Mouse (Mus musculus): ENCODE data around the gene Txnl4b.

Txnl4b gene

DNA sequence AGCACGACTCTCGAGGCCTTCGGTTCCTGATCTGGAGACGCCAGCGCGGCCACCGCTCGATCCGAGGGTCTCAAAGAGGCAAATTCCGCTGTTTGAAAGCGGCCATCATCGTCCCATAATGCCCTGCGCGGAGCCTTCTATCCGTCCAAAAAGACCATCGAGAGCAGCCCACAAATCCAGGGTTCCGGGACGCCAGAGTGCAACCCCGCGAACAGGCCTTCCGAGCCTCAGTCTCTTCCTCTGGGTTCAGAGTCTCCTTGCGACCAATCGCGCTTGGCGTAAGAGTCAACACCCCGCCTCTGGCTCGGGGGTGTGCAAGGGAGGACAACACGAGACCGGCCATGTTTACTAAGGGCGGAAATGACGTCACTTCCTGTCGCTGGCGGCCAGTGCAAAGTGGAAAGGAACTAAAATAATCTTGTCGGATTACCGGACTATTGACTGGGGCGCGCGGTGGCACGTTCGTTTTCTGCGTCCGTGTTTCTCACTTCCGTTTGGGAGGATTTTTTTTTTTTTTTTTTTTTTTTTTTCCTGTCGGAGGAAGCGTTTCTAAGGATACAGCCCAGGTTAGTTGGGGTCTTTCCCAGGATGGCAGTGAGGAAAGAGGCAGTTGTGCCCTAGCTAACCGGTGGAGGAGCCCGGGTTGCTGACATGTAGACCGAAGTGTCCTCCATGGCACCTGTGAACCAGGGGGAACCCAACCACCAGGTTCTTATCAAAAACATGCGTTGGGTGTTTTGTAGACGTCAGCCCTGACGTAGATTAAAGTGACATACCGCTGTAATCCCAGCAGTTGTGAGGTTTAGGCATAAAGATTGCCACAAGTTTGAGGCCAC is at the start of gene Txnl4b, which contains the start of gene Dhx38:
Gene Txnl4b (plus strand): TSS at position 395 of the 836 bp plus-strand sequence.
Gene Dhx38 (minus strand): TSS at position 364 of the 836 bp plus-strand sequence.
- peak; percentile 96 for DNase-seq (ENCODE audit: low spot score)

DNA sequence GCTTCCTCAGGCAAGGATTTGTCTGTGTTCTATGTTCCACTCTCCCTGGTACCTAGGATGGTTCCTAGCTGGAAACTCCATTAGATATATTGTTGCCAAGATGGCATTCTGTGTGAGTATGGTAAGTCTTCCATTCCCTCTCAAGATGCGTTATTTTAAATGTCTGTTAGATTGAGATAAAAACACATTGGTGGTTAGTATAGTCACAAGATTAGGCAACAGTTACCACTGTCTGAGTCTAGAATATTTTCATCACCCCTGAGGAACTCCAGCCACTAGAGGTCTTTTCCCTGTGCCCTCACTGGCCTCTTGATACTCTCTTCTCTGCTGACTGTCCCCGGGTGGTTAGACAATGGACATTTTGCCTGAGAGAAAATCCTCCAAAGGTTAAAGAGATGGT is 41.7 kb upstream of the Txnl4b start:
- DNase-seq (ENCODE audit: low spot score): no peak

DNA sequence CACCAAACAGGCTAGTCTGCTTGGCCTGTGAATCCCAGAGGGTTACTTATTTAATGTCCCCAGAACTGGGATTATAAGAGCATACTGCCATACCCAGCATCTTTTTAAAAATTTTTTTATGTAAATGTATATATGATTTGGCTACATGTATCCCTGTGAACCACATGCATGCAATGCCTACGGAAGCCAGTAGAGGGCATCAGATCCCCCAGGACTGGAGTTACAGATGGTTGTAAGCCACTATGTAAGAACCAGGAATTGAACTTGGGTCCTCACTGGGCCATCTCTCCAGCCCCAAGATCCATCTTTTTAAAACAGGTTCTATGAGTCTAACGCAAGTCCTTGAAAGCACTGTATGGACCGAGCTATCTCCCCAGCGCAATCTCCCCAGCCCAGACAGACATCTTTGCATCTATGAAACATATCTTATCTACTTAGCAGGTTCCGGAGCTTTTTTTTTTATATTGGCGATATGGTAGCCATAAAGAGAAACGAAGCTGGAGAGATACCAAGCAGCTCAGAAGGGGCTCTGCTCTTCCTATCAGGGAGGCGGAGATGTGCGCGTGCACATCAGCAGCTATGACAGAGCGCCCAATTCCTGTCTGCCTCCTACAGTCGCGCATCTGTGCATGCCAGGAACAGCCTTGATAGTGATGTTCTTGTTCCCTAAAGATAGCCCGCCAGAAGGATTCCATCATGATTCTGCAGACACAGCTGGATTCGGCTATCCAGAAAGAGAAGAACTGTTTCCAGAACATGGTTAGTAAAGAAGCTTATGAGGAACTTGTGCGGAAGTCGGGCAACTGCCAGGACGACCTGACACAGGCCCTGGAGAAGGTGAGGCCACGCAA is 30.3 kb upstream of the Txnl4b start:
- peak; percentile 19 for DNase-seq (ENCODE audit: low spot score)

DNA sequence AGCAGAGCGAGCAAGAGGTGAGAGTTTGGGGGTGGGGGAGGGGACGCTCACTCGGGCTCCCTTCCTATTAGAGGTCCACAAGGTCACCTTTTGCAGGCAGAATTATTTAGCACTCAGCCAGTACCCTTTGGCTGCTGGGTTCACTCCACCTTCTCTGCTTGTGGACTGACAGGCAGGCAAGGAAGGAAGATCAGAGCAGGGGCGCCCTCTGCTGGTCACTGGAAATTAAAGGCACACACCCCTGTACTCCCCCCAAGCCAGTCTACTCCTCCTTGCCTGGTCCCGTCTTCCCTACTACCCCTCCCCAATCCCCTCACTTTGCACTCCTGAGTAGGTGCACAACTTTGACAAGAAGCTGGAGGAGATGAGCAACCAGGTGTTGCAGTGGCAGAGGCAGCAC is 29.0 kb upstream of the Txnl4b start:
- DNase-seq (ENCODE audit: low spot score): peak; percentile 70

DNA sequence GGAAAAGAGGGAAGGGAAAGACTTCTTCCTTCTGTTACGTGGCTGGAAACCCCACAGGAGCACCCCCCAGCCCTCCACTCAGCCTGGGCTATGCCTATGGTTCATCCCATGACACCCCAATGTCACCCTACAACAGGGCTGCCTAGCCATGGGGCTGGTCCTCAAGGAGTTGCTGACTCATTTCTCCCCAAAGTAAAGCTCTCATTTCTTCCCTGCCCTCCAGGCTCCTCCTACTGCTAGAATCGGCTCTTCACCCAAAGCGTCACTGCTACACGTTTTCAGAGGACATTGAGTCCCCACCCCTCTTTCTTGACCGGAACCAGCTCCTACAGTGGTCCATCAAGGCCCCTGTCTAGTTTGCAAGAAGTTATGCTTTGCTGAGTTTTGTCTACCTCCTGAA is 23.5 kb upstream of the Txnl4b start:
- DNase-seq (ENCODE audit: low spot score): no peak

DNA sequence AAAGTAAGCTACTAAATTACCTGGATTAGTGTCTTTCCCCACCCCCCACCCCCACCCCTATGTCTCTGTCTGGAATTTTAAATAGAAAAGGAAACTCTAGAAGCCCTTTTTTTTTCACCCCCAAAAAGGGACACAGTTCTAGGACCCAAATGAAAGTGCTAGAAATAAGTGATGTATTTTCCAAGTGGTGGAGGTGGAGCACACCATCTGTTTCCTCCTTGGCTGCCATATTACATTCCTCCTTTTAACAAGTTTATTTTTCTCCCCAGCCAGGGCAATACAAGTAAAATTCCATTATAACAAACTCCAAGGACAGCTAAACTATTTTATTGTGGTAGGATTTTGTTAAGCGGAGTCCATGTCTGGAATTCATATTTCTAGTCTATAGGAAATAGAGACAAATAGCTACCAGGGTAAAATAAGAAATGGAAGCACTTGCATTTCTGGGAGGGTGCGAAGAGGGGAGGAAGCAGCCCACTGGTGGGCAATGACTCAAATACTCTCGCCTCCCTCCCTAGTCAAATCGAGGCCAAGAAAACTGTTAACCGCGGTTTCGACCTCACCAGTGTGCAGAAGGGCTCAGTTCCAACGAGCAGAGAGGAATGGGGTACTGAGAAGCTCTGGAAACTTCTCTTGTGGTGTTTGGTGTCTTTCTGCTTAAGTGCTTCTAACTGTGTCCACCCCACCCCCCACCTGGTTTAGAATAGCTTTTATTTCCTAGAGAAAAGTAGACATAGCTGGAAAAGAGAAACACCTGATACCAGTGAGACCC is 22.8 kb upstream of the Txnl4b start:
- no peak for DNase-seq (ENCODE audit: low spot score)

DNA sequence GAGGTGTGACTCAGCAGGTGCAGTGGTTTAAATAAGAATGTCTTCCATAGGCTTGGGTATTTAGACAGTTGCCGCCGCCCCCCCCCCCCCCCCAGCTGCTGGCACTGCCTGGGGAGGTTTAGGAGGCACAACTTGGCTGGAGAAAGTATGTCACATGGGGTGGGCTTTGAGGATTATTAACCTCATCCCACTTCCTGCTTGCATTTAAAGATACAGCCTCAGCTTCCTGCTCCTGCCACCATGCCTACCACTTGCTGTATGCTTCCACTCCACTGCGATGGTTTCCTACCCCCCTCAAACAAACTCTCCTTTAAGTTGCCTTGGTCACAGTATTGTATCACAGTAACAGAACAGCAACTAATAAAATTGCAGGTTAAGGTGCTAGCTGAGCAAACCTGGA is 21.6 kb upstream of the Txnl4b start:
- DNase-seq (ENCODE audit: low spot score): no peak

DNA sequence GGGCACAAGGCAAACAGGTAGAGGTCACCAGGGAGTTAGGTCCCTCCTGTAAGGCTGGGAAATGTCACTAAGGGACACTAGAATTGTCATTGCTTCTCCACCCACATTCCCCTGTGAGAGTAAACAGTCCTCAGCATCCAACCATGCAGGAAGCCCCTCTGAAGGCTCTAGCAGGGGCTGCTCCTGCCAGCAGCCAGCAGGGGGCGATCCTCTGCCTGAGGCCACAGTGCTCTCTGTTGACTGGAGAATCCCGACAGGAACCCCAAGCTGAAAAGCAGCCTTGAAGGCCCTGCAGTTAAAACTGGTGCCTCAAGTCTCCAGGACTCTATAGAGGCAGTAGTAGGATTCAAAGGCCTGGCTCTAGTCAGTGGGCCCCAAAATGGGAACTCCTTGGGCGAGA is 14.0 kb upstream of the Txnl4b start:
- no peak for DNase-seq (ENCODE audit: low spot score)

DNA sequence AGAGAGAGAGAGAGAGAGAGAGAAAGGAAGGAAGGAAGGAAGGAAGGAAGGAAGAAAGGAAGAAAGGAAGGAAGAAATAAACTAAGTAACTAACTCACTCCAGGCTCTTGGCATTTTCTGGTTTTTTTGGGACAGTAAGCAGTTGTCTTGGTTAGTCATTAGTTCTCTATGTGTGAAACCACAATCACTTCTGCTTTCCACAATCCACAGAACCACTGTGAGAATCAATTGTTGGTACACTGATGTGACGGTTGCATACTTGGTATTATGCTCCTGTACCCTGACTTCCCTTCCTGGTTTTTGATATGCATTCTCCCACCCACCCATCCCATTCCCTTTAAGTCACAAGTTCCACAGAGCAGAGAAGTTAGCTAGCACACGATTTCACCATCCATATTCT is 1.8 kb upstream of the Txnl4b start:
- no peak for DNase-seq (ENCODE audit: low spot score)

DNA sequence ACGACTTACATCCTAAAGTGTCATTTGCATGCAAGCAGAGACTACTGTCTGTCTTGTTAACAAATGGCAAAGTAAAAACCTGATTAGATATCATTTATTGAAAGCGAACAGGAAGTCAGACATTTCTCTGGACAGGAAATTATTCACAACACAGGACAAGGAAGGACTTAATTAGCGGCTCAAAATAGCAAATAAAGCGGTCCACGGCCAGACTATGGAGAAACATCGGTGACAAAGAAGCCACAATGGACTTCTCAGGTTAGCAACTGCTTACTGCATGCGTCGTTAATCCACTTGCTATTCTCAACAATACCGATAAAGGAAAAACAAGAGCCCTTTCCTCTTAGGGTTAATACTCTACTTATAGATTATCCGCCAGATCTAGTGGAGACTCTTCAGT is 926 bp upstream of the Txnl4b start:
- no peak for DNase-seq (ENCODE audit: low spot score)

DNA sequence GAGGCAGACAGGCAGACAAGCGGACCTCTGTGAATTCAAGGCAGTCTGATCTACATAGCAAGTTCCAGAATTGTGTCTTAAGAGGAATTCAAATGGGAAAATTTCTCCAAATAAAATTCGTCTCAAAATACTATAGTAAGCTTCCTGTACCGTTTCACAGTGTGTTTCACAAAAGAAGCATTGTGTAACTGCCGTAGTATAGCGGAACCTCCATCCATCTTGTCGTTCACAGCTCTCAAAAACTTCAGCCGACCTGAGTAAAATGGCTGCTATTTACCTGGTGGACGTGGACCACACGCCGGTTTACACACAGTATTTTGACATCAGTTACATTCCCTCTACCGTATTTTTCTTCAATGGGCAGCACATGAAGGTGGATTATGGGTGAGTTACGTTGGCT is 5.4 kb downstream of the Txnl4b start:
- no peak for DNase-seq (ENCODE audit: low spot score)

DNA sequence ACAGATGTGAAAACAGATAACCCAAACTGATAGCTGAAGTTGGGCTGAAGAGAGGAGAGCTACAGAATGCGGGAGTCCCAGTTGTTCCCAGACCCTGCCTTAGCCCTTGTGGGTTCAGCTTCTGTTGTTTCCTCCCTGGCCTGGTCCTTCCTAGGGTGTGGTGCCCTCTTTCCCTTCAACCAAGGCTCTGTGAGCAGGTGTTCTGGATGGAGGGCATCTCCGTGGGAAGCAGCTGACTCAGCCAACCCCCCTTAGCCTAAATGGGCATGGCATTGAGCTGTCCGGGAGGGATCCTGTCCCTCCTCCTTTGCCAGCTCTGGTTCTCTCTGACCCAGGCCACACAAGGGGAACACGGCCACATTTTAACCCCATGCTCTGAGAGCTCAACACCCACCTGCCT is 10.6 kb downstream of the Txnl4b start:
- no peak for DNase-seq (ENCODE audit: low spot score)

DNA sequence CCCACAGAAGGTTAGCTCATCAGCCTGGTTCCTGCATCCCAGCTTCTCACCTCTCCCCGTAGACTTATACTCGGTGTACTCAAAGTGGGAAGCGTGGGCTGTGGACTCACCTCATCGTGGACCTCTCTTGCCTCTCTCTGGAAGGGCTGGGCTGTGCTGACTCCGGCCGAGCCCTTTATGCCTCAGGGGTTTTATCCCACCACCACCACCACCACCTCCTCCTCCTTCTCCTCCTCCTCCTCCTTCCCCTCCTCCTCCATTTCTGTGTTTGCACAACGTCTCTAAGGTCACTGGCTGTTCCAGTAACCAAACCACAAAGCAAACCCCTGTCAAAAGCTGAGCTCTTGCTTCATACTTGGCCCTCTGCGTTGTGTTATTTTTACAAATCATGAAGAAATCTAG is 13.2 kb downstream of the Txnl4b start, which contains the start of gene Hp:
Gene Hp (minus strand): TSS at position 273 of the 402 bp plus-strand sequence.
- DNase-seq (ENCODE audit: low spot score): no peak

DNA sequence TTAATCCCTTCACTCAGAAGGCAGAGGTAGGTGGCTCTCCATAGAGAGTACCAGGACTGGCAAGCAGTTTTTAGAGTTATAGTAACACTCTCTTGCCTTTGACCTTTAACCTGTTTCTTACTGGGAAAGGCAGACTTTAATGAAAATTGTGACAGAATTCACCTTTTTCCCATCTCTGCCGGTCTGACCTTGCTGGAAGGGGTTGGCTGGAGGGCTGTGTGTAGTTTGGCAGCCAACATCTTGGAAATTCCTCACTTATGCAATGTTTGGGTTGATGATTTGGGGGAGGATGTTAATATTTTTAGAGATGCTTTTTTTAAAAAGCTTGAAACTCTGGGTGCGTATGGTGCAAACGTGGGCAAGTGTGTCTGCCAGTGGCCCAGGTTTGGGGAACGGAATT is 18.6 kb downstream of the Txnl4b start:
- no peak for DNase-seq (ENCODE audit: low spot score)

DNA sequence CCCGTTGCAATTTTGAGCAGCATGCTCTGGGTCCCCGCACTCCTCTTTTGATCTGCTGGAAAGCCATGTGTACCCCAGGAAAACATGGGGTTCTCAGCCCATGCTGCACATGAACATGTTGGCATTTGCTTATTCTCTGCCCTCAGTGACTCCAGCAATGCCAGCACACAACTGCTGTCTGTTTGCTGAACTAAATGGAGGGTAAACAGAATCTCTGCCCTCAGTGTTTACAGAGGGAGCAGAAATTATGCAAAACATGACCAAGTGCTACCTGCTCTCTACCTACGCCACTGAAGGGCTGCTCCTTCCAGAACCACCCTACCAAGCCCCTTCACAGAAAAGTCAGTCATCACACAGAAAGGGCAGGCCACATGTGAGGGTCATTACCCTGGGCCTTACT is 19.1 kb downstream of the Txnl4b start:
- no peak for DNase-seq (ENCODE audit: low spot score)

DNA sequence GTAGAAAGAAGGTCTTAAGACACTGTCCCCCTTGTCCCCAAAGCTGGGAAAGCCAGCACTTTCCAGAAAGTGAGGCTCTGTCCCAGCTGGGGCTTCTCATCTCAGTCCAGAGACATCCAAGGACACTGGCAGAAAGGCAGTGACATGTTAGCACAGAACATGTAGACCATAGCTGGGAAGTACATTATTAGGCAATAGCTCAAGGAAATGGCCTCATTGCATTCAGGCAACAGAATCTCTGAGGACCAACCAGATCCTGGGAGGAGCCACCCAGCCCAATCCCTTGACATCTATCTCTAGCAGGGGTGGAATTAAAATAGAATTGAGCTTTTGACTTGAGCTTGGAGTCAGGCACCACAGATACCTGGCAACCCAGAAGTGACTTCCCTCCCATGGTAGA is 20.0 kb downstream of the Txnl4b start:
- no peak for DNase-seq (ENCODE audit: low spot score)

DNA sequence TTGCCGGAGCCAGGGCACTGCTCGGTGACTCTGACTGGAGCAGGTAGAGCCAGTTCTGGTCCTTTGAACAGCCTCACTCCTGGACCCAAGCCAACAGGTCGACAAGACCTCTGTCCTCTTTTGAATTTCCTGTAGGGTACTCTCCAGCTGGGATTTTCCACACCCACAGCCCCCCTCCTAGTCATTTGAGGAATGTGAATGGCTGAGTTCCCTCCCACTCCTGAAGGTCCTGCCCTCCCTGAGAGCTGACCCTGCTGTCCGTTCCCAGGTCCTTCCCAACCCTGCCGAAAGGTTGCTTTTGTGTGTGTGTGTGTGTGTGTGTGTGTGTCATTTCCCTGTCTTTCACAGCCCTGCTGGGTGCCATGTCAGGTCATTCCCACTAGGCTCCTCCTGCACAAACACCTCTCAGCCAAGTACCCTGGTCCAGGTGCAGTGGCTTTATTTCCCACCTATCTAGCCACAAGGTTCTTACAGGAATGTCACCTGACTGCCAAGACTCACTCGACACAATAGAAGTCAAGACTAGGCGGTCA is 21.3 kb downstream of the Txnl4b start:
- DNase-seq (ENCODE audit: low spot score): peak; percentile 67

DNA sequence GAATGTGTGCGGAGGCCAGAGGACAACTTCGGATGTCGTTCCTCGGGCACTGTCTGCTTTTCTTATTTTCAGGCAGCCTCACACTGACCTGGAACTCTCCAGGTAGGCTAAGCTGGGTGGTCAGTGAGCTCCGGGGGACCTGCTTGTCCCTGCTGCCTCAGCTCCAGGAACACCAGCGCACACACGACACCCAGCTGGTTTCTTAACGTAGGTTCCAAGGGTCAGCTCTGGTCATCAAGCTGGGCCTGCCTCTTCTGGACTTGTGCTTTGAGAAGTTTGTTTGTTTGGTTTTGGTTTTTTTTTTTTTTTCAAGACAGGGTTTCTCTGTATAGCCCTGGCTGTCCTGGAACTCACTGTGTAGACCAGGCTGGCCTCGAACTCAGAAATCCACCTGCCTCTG is 25.2 kb downstream of the Txnl4b start:
- no peak for DNase-seq (ENCODE audit: low spot score)

DNA sequence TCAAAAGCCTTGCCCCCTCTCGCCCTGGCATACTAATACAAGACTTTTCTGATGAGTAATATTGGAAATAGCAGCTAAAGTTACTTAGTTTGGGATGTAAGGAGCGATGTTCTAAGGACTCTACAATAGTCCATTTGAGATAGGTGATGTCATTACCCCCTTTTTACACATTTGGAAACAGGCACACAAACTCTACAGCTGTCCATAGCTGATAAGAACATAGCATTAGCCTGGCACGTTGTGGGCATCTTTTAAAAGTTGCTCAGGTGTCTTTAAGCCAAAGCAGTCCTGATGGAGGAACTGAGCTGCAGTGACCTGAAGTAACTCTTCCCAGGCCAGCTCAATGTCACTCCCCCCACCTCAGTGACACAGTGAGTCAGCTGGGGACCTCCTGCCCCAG is 25.7 kb downstream of the Txnl4b start:
- no peak for DNase-seq (ENCODE audit: low spot score)

DNA sequence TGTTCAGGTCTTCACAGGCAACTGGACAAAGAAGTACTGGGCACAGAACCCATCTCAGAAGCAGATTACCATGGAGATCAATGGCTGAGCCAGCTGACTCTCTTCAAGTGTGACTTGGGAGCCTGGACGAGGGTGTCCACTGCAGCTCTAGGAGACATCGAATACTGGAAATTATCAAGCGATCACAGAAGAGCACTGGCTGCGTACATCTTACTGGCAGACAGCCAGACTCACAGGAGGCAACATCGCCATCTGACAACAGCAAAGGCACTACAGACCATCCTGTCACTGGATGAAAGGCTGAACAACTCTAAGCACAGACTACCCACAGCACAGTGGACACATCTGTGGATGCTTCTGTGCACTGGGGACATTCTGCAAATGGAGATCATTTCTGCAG is 26.5 kb downstream of the Txnl4b start:
- no peak for DNase-seq (ENCODE audit: low spot score)

DNA sequence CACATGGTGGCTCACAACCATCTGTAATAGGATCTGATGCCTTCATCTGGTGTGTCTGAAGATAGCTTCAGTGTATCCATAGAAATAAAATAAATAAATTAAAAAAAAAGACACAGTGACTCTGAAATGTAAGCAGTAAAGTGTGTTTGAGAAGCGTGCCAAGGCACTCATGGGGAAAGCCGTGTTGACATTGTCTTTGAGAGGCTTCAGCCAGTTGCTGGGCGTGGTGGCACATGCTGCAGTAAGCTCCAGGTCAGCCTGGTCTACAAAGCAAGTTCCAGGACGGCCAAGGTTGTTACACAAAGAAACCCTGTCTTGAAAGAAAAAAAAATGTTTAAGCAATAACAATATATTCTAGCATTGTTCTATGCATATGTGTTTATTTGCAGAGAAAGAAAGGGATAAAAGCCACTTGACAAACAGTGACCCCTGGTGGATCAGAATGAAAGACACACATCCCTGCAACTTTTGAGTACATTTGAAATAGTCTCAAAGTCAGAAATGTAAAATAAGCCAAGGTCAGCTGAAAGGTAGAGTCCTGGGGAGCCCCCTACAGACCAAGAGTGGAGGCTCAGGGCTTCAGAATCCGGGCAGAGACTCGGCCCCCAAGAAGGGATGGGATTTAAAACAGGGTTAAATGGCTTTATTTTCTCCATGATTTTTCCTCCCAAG is 27.6 kb downstream of the Txnl4b start:
- no peak for DNase-seq (ENCODE audit: low spot score)

DNA sequence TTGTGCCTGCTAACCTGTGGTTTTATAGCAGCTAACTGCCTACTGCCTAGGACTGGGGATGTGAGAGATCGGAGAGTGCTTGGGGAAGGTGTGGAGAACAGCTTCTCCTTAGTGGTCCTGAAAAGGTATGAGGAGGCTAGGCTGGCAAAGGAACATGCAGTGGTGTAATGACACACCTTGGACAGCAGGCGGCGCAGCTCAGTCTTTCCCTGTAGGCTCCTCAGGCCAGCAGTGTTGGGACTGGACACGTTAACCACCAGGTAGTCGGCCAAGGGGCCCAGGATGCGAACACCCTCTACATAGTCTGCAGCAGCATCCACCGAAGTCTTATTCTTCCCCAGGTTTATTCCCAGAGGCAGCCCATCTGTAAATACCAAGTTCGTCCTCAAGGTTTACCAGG is 30.2 kb downstream of the Txnl4b start:
- DNase-seq (ENCODE audit: low spot score): peak; percentile 68

Measured in urinary bladder, postnatal 25 days (tissue).